Mouse (Mus musculus): ENCODE measurements around the gene Brd2. TPM values are rescaled to one million over a fixed set of nuclear protein-coding genes. Genes with fewer than 3 reads are reported as not detected.

The Brd2 gene
- polyA plus RNA-seq, 1 experiment from 2014 or later, result 137 TPM

- peak; percentile 76 for ATAC-seq (ENCODE audit: low FRiP score)
- peaks cover 40% of the 10 kb centered on the region for H3K36me3 ChIP-seq
- peak within 1 kb of the TSS; percentile 98 for H3K4me2 ChIP-seq (replicated peaks)
- peaks cover 41% of the 10 kb centered on the region for H3K4me1 ChIP-seq
- H3K27me3 ChIP-seq, result no peaks in the 10 kb centered on the region
- no peaks in the 10 kb centered on the region for H3K9me3 ChIP-seq (replicated peaks)
- peak within 1 kb of the TSS; percentile 98 for H3K9ac ChIP-seq
- peak within 1 kb of the TSS; percentile 99 for H3K4me3 ChIP-seq
- under 1% methylated on average over 96 of the region's 96 CpGs for WGBS
- peak within 1 kb of the TSS; percentile 100 for H3K27ac ChIP-seq
Observed at GRCm38 (mm10) chr17:34119249-34120179, 2.9 kb downstream of the Brd2 start, which contains the start of gene H2-DMa. Gene H2-DMa, plus strand, starts transcription at chr17:34119541.

- ATAC-seq (ENCODE audit: low FRiP score), result no peak
- under 1% methylated on average over 38 of the region's 38 CpGs for WGBS
- Histone ChIP-seq H3K4me1 (peaks cover 36% of the 10 kb centered on the region), H3K27me3 (no peaks in the 10 kb centered on the region), H3K9me3 (replicated peaks) (no peaks in the 10 kb centered on the region), H3K27ac (peak overlapping the region; percentile 100), H3K4me2 (replicated peaks) (peak overlapping the region; percentile 98), H3K36me3 (peaks cover 47% of the 10 kb centered on the region), H3K4me3 (peak overlapping the region; percentile 99), H3K9ac (peak overlapping the region; percentile 98)
Observed at GRCm38 (mm10) chr17:34118873-34119248, 3.6 kb downstream of the Brd2 start.

- Histone ChIP-seq H3K4me3 (peak overlapping the region; percentile 99), H3K9ac (peak overlapping the region; percentile 98), H3K9me3 (replicated peaks) (no peaks in the 10 kb centered on the region), H3K27ac (peak overlapping the region; percentile 100), H3K4me1 (peaks cover 30% of the 10 kb centered on the region), H3K36me3 (peaks cover 52% of the 10 kb centered on the region), H3K27me3 (no peaks in the 10 kb centered on the region), H3K4me2 (replicated peaks) (peak overlapping the region; percentile 98)
- ATAC-seq (ENCODE audit: low FRiP score), result no peak
- under 1% methylated on average over 64 of the region's 67 CpGs for WGBS
Observed at GRCm38 (mm10) chr17:34118113-34118872, 4.1 kb downstream of the Brd2 start.

- Histone ChIP-seq H3K4me1 (peaks cover 28% of the 10 kb centered on the region), H3K9me3 (replicated peaks) (no peaks in the 10 kb centered on the region), H3K27me3 (no peaks in the 10 kb centered on the region), H3K4me2 (replicated peaks) (peak overlapping the region; percentile 98), H3K4me3 (peak overlapping the region; percentile 99), H3K27ac (peak overlapping the region; percentile 100; the same call in 1 of the 2 replicates), H3K36me3 (peaks cover 60% of the 10 kb centered on the region), H3K9ac (peak overlapping the region; percentile 98)
- ATAC-seq (ENCODE audit: low FRiP score), result no peak
- WGBS, result 2% methylated on average over 5 of the region's 5 CpGs
Observed at GRCm38 (mm10) chr17:34117421-34118112, 4.9 kb downstream of the Brd2 start.

- no peaks in the 10 kb centered on the region for H3K9me3 ChIP-seq (replicated peaks)
- peak overlapping the region; percentile 98 for H3K9ac ChIP-seq
- 48% methylated on average over 7 of the region's 7 CpGs for WGBS
- peaks cover 30% of the 10 kb centered on the region for H3K4me1 ChIP-seq
- H3K36me3 ChIP-seq, result peaks cover 67% of the 10 kb centered on the region
- H3K27ac ChIP-seq, result no peak overlapping the region; the same call in 1 of the 2 replicates
- no peaks in the 10 kb centered on the region for H3K27me3 ChIP-seq
- no peak for ATAC-seq (ENCODE audit: low FRiP score)
- H3K4me2 ChIP-seq (replicated peaks), result peak overlapping the region; percentile 98
- H3K4me3 ChIP-seq, result peak overlapping the region; percentile 99
Observed at GRCm38 (mm10) chr17:34116736-34117370, 5.6 kb downstream of the Brd2 start.

- Histone ChIP-seq H3K4me3 (no peak overlapping the region), H3K27me3 (no peaks in the 10 kb centered on the region), H3K36me3 (peaks cover 94% of the 10 kb centered on the region), H3K4me2 (replicated peaks) (no peak overlapping the region), H3K4me1 (peaks cover 34% of the 10 kb centered on the region), H3K9ac (no peak overlapping the region), H3K9me3 (replicated peaks) (no peaks in the 10 kb centered on the region), H3K27ac (no peak overlapping the region)
- 92% methylated on average over 7 of the region's 7 CpGs for WGBS
- ATAC-seq (ENCODE audit: low FRiP score), result no peak
Observed at GRCm38 (mm10) chr17:34114114-34114513, 8.3 kb downstream of the Brd2 start.

GRCm38 (mm10) chr17:34110309-34110708 is 12.1 kb downstream of the Brd2 start:
- Histone ChIP-seq H3K4me1 (peaks cover 13% of the 10 kb centered on the region), H3K36me3 (peaks cover 64% of the 10 kb centered on the region), H3K9me3 (replicated peaks) (no peaks in the 10 kb centered on the region), H3K4me2 (replicated peaks) (no peak overlapping the region), H3K4me3 (no peak overlapping the region), H3K27me3 (no peaks in the 10 kb centered on the region), H3K9ac (no peak overlapping the region), H3K27ac (peak overlapping the region; percentile 44)
- 71% methylated on average over 8 of the region's 8 CpGs for WGBS
- ATAC-seq (ENCODE audit: low FRiP score), result no peak

GRCm38 (mm10) chr17:34109806-34110195 is 12.6 kb downstream of the Brd2 start:
- no peak overlapping the region for H3K4me2 ChIP-seq (replicated peaks)
- peaks cover 59% of the 10 kb centered on the region for H3K36me3 ChIP-seq
- H3K4me3 ChIP-seq, result no peak overlapping the region
- 69% methylated on average over 3 of the region's 3 CpGs for WGBS
- H3K27me3 ChIP-seq, result no peaks in the 10 kb centered on the region
- H3K4me1 ChIP-seq, result peaks cover 8% of the 10 kb centered on the region
- no peak overlapping the region for H3K9ac ChIP-seq
- no peaks in the 10 kb centered on the region for H3K9me3 ChIP-seq (replicated peaks)
- 0 out of 2 replicates have a peak, but pooled peaks have one; percentile 19 for ATAC-seq (ENCODE audit: low FRiP score)
- H3K27ac ChIP-seq, result peak overlapping the region; percentile 36; the same call in 1 of the 2 replicates

GRCm38 (mm10) chr17:34109038-34109805 is 13.2 kb downstream of the Brd2 start:
- 77% methylated on average over 14 of the region's 14 CpGs for WGBS
- ATAC-seq (ENCODE audit: low FRiP score), result 0 out of 2 replicates have a peak, but pooled peaks have one; percentile 26
- peak overlapping the region; percentile 36; the same call in 1 of the 2 replicates for H3K27ac ChIP-seq

GRCm38 (mm10) chr17:34108460-34108859 is 14.0 kb downstream of the Brd2 start:
- ATAC-seq (ENCODE audit: low FRiP score), result no peak
- no peak overlapping the region for H3K9ac ChIP-seq
- no peaks in the 10 kb centered on the region for H3K9me3 ChIP-seq (replicated peaks)
- H3K4me2 ChIP-seq (replicated peaks), result no peak overlapping the region
- peaks cover 46% of the 10 kb centered on the region for H3K36me3 ChIP-seq
- H3K4me3 ChIP-seq, result no peak overlapping the region
- no peaks in the 10 kb centered on the region for H3K27me3 ChIP-seq
- no peak overlapping the region for H3K27ac ChIP-seq
- 89% methylated on average over 5 of the region's 6 CpGs for WGBS
- H3K4me1 ChIP-seq, result peaks cover 6% of the 10 kb centered on the region; the same call in 1 of the 2 replicates

More at GRCm38 (mm10) chr17:34109038-34109805, 13.2 kb downstream of the Brd2 start:
- Histone ChIP-seq H3K9me3 (replicated peaks) (no peaks in the 10 kb centered on the region), H3K9ac (no peak overlapping the region), H3K4me3 (no peak overlapping the region), H3K36me3 (peaks cover 53% of the 10 kb centered on the region), H3K4me1 (peaks cover 6% of the 10 kb centered on the region; the same call in 1 of the 2 replicates), H3K27me3 (no peaks in the 10 kb centered on the region), H3K4me2 (replicated peaks) (no peak overlapping the region)

Measured in hindbrain, embryonic 12.5 days (tissue).